Mouse (Mus musculus) intestine, postnatal 0 days (tissue): ENCODE measurements around the gene Nlrp1b. TPM values are rescaled to one million over a fixed set of nuclear protein-coding genes. Genes with fewer than 3 reads are reported as not detected.
A peak's percentile ranks its signal among the peaks of the same experiment; 100 is the strongest.

Source experiments
- ATAC-seq: fragments of 200-750 bp; cut with Nextera tagmentation; 2 replicates; pipeline ENCODE4 v1.8.0; 2017; ENCODE audit warnings: mild to moderate bottlenecking, moderate TSS enrichment, moderate library complexity
- H3K27ac ChIP-seq: fragments of 300-500 bp; sonication (generic); 2 replicates; pipeline ENCODE4 v1.5.1; 2014; ENCODE audit warnings: mild to moderate bottlenecking, low read depth, low read length, moderate library complexity
- H3K27me3 ChIP-seq: fragments of 300-500 bp; sonication (generic); replicated peaks from 2 replicates; pipeline ENCODE4 v1.6.1; 2014; ENCODE audit warnings: low read length, mixed read lengths; ENCODE audit not compliant: control insufficient read depth, insufficient read depth
- H3K36me3 ChIP-seq: fragments of 300-500 bp; sonication (generic); 2 replicates; pipeline ENCODE4 v1.6.1; 2014; ENCODE audit warnings: mild to moderate bottlenecking, moderate library complexity; ENCODE audit not compliant: control insufficient read depth, insufficient read depth
- H3K4me1 ChIP-seq: fragments of 300-500 bp; sonication (generic); replicated peaks from 2 replicates; pipeline ENCODE4 v1.6.1; 2014; ENCODE audit warnings: antibody characterized with exemption, low read length, mixed read lengths; ENCODE audit not compliant: control insufficient read depth, insufficient read depth
- H3K4me2 ChIP-seq: fragments of 300-500 bp; sonication (generic); replicated peaks from 2 replicates; pipeline ENCODE4 v1.6.1; 2014; ENCODE audit warnings: low read depth, mild to moderate bottlenecking, moderate library complexity
- H3K4me3 ChIP-seq: fragments of 300-500 bp; sonication (generic); 2 replicates; pipeline ENCODE4 v1.5.1; 2014; ENCODE audit warnings: low read depth, low read length
- H3K9ac ChIP-seq: fragments of 300-500 bp; sonication (generic); 2 replicates; pipeline ENCODE4 v1.6.1; 2014; ENCODE audit warnings: mild to moderate bottlenecking, low read depth, low read length
- H3K9me3 ChIP-seq: fragments of 300-500 bp; sonication (generic); 2 replicates; pipeline ENCODE4 v1.6.1; 2016; ENCODE audit warnings: mixed run types; ENCODE audit not compliant: control insufficient read depth
- CTCF ChIP-seq: sonication (generic); IDR thresholded peaks from 2 replicates; pipeline ENCODE4 v1.5.1; 2016; ENCODE audit warnings: low read depth, mild to moderate bottlenecking, control low read depth, antibody characterized with exemption, moderate library complexity
- WGBS: fragments of 180-500 bp; shearing (Covaris S2); extraction: QIAGEN DNeasy Blood & Tissue Kit; methylation state at CpG from one replicate; pipeline ENCODE4 v1.1.7; 2014; 5-methylcytosine and 5-hydroxymethylcytosine counted together
- polyA plus RNA-seq: library from polyadenylated mRNA; unstranded; fragments of >200 nt; fragmentation: Nextera tagmentation; extraction: Ambion mirVana; gene quantifications from 2 replicates; pipeline ENCODE4 v1.2.1, GENCODE M21; 2015

Nlrp1b gene
- 0.10 and 0.18 TPM in 2 replicates for polyA plus RNA-seq

DNA sequence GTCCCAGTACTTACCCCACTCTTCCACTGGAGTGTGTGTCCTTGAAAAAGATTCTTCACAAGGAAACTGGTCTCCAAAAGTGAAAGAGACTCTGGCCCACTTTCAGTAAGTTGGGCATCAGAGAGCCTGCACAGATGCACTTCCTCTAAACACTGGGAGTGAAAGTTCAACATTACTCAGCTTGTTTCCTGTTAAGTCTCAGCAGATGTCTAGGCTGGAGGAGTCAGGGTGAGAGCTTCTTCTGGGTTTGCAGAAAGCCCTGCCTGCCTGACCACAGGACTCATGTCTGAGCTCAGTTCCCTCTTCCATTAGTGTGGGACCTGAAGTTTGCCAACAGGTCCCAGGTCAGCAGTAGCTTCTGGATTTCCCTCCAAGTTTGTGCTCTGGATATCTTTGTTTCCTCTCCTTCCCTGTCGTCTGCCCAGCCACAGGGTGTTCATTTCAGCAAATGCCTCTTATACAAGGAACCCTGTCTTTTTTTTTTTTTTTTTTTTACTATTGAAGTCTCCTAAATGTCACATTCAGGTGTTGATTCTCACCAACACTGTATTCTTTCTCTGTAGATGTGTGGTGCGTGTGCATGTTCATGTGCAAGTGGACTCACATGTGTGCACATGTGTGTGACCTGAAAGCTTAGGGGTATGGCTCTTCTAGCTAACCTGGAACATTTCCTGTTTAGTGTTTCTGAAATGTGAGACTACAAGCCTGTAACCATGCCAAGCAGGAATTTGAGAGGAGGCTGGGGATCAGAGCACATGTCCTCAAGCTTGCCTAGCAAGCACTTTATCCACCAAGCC is at the start of gene Nlrp1b:
Gene Nlrp1b, minus strand, starts transcription at position 50 of the 797 bp plus-strand sequence.
- no peaks in the 10 kb centered on the region for H3K4me1 ChIP-seq
- H3K4me2 ChIP-seq: no peak within 1 kb of the TSS
- no peaks in the 10 kb centered on the region for H3K27me3 ChIP-seq
- H3K4me3 ChIP-seq: no peak within 1 kb of the TSS
- WGBS: 67% methylated on average over 2 of the region's 2 CpGs
- ATAC-seq: no peak
- H3K36me3 ChIP-seq: no peaks in the 10 kb centered on the region
- no peaks in the 10 kb centered on the region for H3K9me3 ChIP-seq
- TF ChIP-seq CTCF: no peak
- H3K27ac ChIP-seq: no peak within 1 kb of the TSS
- H3K9ac ChIP-seq: no peak within 1 kb of the TSS

DNA sequence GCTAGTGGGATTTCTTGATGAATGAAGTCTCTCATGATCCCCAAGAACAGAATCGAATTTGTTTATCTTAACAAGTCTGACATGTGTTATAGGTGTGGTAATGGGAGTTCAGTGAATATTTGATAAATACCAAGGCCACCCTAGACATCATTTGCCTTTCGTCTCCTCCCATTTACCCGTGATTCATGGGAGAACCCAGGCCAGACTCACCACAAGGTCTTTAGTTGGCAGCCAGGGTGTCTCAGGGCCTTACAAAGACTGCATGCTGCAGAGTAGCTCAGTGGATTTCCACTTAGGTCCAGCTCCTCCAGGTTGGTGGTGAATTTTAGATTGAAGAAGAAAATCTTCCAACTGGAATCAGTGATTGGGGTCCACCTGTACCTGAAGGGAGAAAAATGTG is 30.5 kb upstream of the Nlrp1b start:
- no peak for TF ChIP-seq CTCF
- H3K36me3 ChIP-seq: no peaks in the 10 kb centered on the region
- no peak overlapping the region for H3K27ac ChIP-seq
- no peak overlapping the region for H3K4me3 ChIP-seq
- no peaks in the 10 kb centered on the region for H3K27me3 ChIP-seq
- WGBS: 59% methylated on average over 3 of the region's 3 CpGs
- H3K9ac ChIP-seq: no peak overlapping the region
- no peaks in the 10 kb centered on the region for H3K9me3 ChIP-seq
- H3K4me1 ChIP-seq: no peaks in the 10 kb centered on the region
- no peak overlapping the region for H3K4me2 ChIP-seq
- ATAC-seq: no peak

DNA sequence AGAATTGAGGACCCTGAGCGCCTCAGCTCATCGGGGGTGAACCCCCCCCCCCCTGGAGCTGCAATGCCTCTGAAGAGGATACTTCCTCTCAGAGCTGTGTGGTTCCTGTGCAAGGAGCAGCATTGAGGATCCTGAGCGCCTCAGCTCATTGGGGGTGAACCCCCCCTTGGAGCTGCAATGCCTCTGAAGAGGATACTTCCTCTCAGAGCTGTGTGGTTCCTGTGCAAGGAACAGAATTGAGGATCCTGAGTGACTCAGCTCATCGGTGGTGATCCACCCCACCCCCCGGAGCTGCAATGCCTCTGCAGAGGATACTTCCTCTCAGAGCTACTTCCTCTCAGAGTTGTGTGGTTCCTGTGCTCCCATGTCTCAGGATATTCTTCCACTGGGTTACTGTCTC is 20.8 kb upstream of the Nlrp1b start:
- Histone ChIP-seq H3K27me3 (no peaks in the 10 kb centered on the region), H3K27ac (no peak overlapping the region), H3K9ac (no peak overlapping the region), H3K36me3 (no peaks in the 10 kb centered on the region), H3K9me3 (no peaks in the 10 kb centered on the region), H3K4me1 (no peaks in the 10 kb centered on the region), H3K4me2 (no peak overlapping the region), H3K4me3 (no peak overlapping the region)
- no peak for TF ChIP-seq CTCF
- no peak for ATAC-seq
- 64% methylated on average over 5 of the region's 5 CpGs for WGBS

DNA sequence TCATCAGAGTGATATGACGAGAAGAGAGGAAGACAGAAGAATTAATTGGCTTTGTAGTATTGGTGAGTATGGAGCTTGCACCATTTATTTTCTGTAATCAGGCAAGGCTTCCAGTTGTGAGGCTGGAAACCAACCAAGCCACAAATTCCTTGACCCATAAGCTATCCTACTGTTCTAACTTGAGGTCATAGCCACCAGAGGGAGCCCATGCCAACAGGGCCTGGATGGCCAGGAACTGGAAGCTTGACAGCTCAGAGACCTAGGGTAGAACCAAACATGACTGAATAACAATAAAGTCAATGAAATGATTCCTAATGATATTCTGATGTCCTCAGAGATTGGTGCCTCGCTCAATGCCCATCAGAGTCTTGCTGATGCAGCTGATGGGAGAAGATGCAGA is 5.9 kb downstream of the Nlrp1b start:
- peak; percentile 67 for TF ChIP-seq CTCF
- H3K36me3 ChIP-seq: no peaks in the 10 kb centered on the region
- no peaks in the 10 kb centered on the region for H3K9me3 ChIP-seq
- no peak for ATAC-seq
- H3K4me2 ChIP-seq: no peak overlapping the region
- no peak overlapping the region for H3K27ac ChIP-seq
- H3K4me3 ChIP-seq: no peak overlapping the region
- WGBS: 76% methylated on average over 2 of the region's 2 CpGs
- H3K9ac ChIP-seq: no peak overlapping the region
- no peaks in the 10 kb centered on the region for H3K27me3 ChIP-seq
- no peaks in the 10 kb centered on the region for H3K4me1 ChIP-seq

DNA sequence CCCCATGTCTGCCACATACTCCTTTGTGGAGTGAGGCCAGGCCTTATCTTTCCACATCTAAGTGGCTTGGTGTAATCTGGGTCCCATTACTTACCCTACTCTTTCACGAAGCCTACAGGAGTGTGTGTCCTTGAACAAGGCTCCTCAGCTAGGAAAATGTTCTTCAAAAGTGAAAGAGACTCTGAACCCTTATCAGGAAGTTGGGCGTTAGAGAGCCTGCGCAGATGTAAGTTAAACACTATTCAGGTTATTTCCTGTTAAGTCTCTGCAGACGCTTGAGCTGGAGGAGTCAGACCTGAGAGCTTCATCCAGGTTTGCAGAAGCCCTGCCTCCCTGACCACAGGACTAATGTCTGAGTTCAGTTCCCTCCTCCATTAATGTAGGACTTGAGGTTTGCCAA is 27.8 kb downstream of the Nlrp1b start:
- Histone ChIP-seq H3K9ac (no peak overlapping the region), H3K9me3 (no peaks in the 10 kb centered on the region), H3K4me2 (0 out of 2 replicates have a peak overlapping the region, but pooled peaks have one; percentile 21), H3K27ac (peak overlapping the region; percentile 22; the same call in 1 of the 2 replicates), H3K27me3 (no peaks in the 10 kb centered on the region), H3K36me3 (no peaks in the 10 kb centered on the region), H3K4me1 (peaks cover 3% of the 10 kb centered on the region; the same call in 1 of the 2 replicates), H3K4me3 (no peak overlapping the region)
- no peak for TF ChIP-seq CTCF
- peak; percentile 34 for ATAC-seq
- 27% methylated on average over 4 of the region's 4 CpGs for WGBS

DNA sequence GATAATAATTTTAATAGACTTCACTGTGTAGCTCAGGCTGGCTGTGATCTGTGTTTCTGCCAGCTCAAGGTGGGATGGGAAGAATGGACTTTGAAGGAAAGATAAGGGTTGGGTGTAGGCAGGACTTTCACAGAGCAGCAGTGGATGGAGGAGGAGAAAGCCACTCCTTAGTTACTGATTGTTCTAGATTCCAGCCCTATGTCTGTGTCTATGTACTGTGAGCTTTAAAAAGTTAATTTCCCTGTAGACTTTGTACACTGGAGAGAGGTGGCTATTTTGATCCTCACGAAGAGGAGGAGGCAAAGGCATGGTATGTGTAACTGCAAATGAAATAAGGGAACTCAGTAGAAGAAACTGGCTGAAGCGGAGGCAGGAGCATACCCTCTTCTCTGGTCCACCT is 31.2 kb downstream of the Nlrp1b start:
- Histone ChIP-seq H3K9ac (no peak overlapping the region), H3K27ac (peak overlapping the region; percentile 70; the same call in 1 of the 2 replicates), H3K4me1 (peaks cover 3% of the 10 kb centered on the region; the same call in 1 of the 2 replicates), H3K36me3 (no peaks in the 10 kb centered on the region), H3K4me2 (no peak overlapping the region), H3K27me3 (no peaks in the 10 kb centered on the region), H3K9me3 (no peaks in the 10 kb centered on the region), H3K4me3 (no peak overlapping the region)
- no peak for TF ChIP-seq CTCF
- WGBS: 57% methylated on average over 2 of the region's 2 CpGs
- ATAC-seq: peak; percentile 95
